Mouse (Mus musculus) liver, embryonic 13.5 days (tissue): ENCODE results near the gene Zdhhc22. TPM values are rescaled to one million over a fixed set of nuclear protein-coding genes. Genes with fewer than 3 reads are reported as not detected.

Experiments
- ATAC-seq: fragments of 200-750 bp; cut with Nextera tagmentation; 2 replicates; pipeline ENCODE4 v1.8.0; 2017; ENCODE audit warnings: low read depth, mild to moderate bottlenecking, moderate number of reproducible peaks, moderate library complexity
- DNase-seq: peaks from one replicate; pipeline ENCODE4 v3.0.0; 2022
- H3K27ac ChIP-seq: fragments of 300-500 bp; sonication (generic); 2 replicates; pipeline ENCODE4 v1.5.1; 2015; ENCODE audit warnings: moderate library complexity, mild to moderate bottlenecking, inconsistent platforms
- H3K27me3 ChIP-seq: fragments of 300-500 bp; sonication (generic); 2 replicates; pipeline ENCODE4 v1.6.1; 2015; ENCODE audit warnings: mild to moderate bottlenecking, inconsistent platforms
- H3K36me3 ChIP-seq: fragments of 300-500 bp; sonication (generic); 2 replicates; pipeline ENCODE4 v1.6.1; 2015; ENCODE audit warnings: mild to moderate bottlenecking, inconsistent platforms
- H3K4me1 ChIP-seq: fragments of 300-500 bp; sonication (generic); replicated peaks from 2 replicates; pipeline ENCODE4 v1.6.1; 2015; ENCODE audit warnings: inconsistent platforms
- H3K4me2 ChIP-seq: fragments of 300-500 bp; sonication (generic); 2 replicates; pipeline ENCODE4 v1.6.1; 2015; ENCODE audit warnings: inconsistent platforms, mild to moderate bottlenecking, moderate library complexity
- H3K4me3 ChIP-seq: fragments of 300-500 bp; sonication (generic); replicated peaks from 2 replicates; pipeline ENCODE4 v1.5.1; 2015; ENCODE audit warnings: mild to moderate bottlenecking, inconsistent platforms
- H3K9ac ChIP-seq: fragments of 300-500 bp; sonication (generic); 2 replicates; pipeline ENCODE4 v1.6.1; 2015; ENCODE audit warnings: mild to moderate bottlenecking, inconsistent platforms
- H3K9me3 ChIP-seq: fragments of 300-500 bp; sonication (generic); replicated peaks from 2 replicates; pipeline ENCODE4 v1.6.1; 2016; ENCODE audit warnings: inconsistent platforms
- WGBS: fragments of 180-500 bp; shearing (Covaris S2); methylation state at CpG from one replicate; pipeline ENCODE4 v1.1.7; 2015; ENCODE audit not compliant: insufficient replicate concordance; 5-methylcytosine and 5-hydroxymethylcytosine counted together
- polyA plus RNA-seq: library from polyadenylated mRNA; unstranded; fragments of >200 nt; fragmentation: Nextera tagmentation; extraction: Ambion mirVana; gene quantifications from 2 replicates; pipeline ENCODE4 v1.2.1, GENCODE M21; 2015

Gene Zdhhc22
- polyA plus RNA-seq, 1 experiment from 2014 or later: not detected

DNA sequence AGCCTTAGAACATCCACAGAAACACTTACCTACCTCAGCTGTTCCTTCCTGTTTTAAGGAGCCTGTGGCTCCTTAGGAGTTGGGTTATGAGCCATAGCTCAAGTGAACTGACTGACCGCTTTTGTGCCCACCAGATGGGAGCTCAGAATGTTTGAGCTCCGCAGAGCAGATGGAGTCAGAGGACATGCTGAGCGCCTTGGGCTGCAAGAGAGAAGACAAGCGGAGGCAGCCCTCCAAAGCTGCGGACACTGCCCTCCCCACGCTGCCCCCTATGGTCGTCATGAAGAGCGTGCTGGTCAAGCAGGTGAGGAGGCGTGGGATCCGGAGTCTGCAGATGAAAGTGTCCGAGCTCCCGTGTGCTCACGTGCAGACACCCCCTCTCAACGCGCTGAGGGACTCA, 30.1 kb downstream of the Zdhhc22 start:
- Histone ChIP-seq H3K4me1 (no peaks in the 10 kb centered on the region), H3K27me3 (no peaks in the 10 kb centered on the region), H3K4me2 (no peak overlapping the region), H3K4me3 (no peak overlapping the region), H3K36me3 (peaks cover 89% of the 10 kb centered on the region), H3K9me3 (no peaks in the 10 kb centered on the region), H3K27ac (no peak overlapping the region), H3K9ac (no peak overlapping the region)
- 80% methylated on average over 15 of the region's 15 CpGs for WGBS
- DNase-seq: no peak
- no peak for ATAC-seq

DNA sequence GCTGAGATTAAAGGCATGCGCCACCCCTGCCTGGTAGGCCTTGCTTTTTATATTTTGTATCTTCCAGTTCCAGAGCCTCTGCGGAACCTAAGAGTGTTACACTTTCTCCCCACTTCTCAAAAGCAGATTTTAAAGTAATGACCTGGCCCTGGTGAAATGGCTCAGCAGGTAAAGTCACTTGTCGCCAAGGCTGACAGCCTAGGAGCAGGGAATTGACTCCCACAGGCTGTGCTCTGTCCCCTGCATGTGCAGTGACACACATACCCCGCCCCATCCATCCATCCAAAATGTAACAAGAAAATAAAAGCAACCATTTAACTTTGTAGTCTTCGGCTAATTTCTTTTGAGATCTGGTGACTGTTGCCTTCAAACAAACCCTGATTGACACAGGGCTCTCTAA, 30.6 kb downstream of the Zdhhc22 start:
- no peak for ATAC-seq
- Histone ChIP-seq H3K9ac (no peak overlapping the region), H3K9me3 (no peaks in the 10 kb centered on the region), H3K4me2 (no peak overlapping the region), H3K36me3 (peaks cover 90% of the 10 kb centered on the region), H3K27me3 (no peaks in the 10 kb centered on the region), H3K4me1 (no peaks in the 10 kb centered on the region), H3K27ac (no peak overlapping the region), H3K4me3 (no peak overlapping the region)
- no peak for DNase-seq
- WGBS: 84% methylated on average over 5 of the region's 5 CpGs

DNA sequence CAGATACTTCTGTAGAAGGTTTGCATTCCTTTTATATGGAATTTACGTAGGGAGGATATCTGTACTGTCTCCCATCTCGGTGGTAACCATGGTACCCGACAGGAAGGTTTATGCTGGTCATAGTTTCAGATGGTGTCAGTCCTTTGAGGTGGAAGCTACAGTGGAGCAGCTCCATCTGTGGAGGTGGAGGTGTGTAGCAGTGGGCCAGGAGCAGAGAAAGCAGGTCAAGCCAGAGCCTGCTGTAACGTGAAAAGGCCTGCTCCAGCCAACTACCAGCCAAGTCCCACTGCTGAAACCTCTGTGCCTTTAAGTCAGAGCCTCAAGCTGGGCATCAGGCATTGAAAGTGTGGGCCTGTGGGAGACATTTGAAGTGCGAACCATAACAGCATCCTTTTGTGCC, 31.7 kb downstream of the Zdhhc22 start:
- H3K27ac ChIP-seq: no peak overlapping the region
- WGBS: 85% methylated on average over 5 of the region's 5 CpGs
- H3K9ac ChIP-seq: no peak overlapping the region
- no peaks in the 10 kb centered on the region for H3K27me3 ChIP-seq
- H3K4me1 ChIP-seq: no peaks in the 10 kb centered on the region
- peaks cover 89% of the 10 kb centered on the region for H3K36me3 ChIP-seq
- no peak overlapping the region for H3K4me2 ChIP-seq
- no peaks in the 10 kb centered on the region for H3K9me3 ChIP-seq
- ATAC-seq (no peak), DNase-seq (no peak)
- no peak overlapping the region for H3K4me3 ChIP-seq

DNA sequence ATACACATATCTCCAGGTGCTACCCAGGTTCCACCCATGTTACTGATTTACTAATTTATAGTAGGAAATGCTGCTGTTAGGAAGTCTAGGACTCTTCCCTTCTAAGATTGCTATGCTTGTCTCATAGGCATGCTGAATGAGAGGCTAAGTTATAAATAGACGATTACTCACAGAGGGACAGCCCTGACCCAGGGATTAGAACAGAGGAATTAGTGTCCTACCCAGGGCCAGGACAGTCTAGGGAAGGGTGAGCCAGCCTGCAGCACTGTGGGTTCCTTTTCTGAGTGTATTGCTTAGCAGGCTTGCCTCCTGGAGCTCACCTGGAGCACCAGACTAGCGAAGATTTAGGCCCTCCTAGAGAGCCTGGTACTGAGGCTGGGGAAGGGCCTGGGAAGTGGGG, 34.3 kb downstream of the Zdhhc22 start:
- no peak for ATAC-seq
- no peak overlapping the region for H3K4me2 ChIP-seq
- no peak overlapping the region for H3K4me3 ChIP-seq
- peaks cover 75% of the 10 kb centered on the region for H3K36me3 ChIP-seq
- H3K27ac ChIP-seq: no peak overlapping the region
- H3K9ac ChIP-seq: no peak overlapping the region
- no peak for DNase-seq
- no peaks in the 10 kb centered on the region for H3K9me3 ChIP-seq
- H3K27me3 ChIP-seq: no peaks in the 10 kb centered on the region
- 77% methylated on average over 2 of the region's 2 CpGs for WGBS
- peaks cover 3% of the 10 kb centered on the region; the same call in 1 of the 2 replicates for H3K4me1 ChIP-seq

DNA sequence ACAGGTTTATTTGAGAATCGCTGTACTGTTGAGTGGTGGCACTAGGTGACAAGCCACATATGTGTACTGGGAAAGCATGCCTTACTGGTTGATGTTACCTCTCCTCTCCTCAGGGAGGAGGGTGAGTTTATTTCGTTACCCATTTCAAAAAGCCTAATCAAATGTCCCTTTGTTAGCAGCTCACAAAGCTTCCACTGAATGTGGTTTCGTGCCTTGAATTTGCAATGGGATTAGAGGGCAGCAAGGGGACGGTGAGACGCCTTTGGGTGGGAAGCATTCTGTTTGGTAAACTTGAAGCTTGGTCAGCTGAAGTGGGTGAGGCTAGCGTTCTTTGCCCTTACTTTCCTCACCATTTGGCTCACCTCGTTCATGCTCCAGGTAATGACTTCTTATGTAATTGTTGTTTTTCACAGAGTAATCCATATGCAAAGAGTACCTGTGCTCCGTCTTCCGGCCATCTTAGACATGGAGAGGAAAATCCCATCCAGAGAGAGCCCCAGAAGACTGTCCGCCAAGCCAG, 37.8 kb downstream of the Zdhhc22 start:
- Histone ChIP-seq H3K27ac (no peak overlapping the region), H3K9me3 (no peaks in the 10 kb centered on the region), H3K27me3 (no peaks in the 10 kb centered on the region), H3K4me3 (no peak overlapping the region), H3K4me1 (peaks cover 35% of the 10 kb centered on the region), H3K4me2 (no peak overlapping the region), H3K9ac (no peak overlapping the region), H3K36me3 (peaks cover 46% of the 10 kb centered on the region)
- ATAC-seq (no peak), DNase-seq (no peak)
- WGBS: 88% methylated on average over 10 of the region's 10 CpGs

GRCm38 (mm10) chr12:86950961-86951360, 39.3 kb downstream of the Zdhhc22 start:
- Histone ChIP-seq H3K9me3 (no peaks in the 10 kb centered on the region), H3K36me3 (peaks cover 36% of the 10 kb centered on the region), H3K27ac (no peak overlapping the region), H3K4me3 (no peak overlapping the region), H3K27me3 (no peaks in the 10 kb centered on the region), H3K4me2 (no peak overlapping the region), H3K9ac (no peak overlapping the region), H3K4me1 (peaks cover 39% of the 10 kb centered on the region)
- 86% methylated on average over 3 of the region's 3 CpGs for WGBS
- no peak for ATAC-seq
- DNase-seq: no peak

DNA sequence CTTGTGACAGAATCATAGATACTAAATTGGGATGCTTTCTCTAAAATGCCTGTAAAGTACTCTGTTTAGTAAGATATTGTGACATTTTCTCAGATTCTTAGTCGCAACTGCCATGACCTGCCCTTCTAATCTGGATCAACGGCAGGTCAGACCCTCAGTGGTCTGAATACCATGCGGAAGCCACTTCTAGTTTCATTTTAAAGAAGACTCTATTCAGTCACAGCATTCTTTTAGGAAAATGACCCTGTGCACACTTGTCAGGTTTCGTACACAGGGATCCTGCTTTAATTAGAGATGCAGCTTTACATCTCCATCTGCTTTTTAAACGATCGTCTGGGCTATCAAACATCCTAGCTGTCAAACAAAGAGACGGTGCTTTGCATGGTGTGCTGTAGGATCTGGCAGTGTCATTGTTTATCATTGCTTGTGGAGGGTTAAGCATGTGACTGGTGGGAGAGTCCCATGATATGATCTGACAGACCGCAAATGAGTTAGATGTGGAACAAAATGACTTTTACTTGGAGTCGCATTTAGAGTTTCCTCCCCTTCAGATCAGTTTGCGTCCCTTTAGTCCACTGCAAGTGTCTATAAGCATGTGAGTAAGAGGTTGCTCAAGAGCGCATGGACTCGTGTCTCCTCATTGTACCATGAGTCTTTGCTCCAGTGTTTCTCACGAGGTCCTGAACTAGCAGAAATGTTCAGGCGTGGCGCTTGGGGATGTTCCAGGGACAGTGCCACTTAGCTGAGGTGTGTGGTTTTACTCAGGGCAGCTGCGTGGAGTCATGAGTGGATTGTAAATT, 39.9 kb downstream of the Zdhhc22 start:
- H3K4me3 ChIP-seq: no peak overlapping the region
- H3K27ac ChIP-seq: no peak overlapping the region
- H3K9ac ChIP-seq: no peak overlapping the region; the same call in 1 of the 2 replicates
- peaks cover 30% of the 10 kb centered on the region for H3K36me3 ChIP-seq
- H3K4me1 ChIP-seq: peaks cover 44% of the 10 kb centered on the region
- no peaks in the 10 kb centered on the region for H3K9me3 ChIP-seq
- ATAC-seq: no peak
- H3K4me2 ChIP-seq: peak overlapping the region; percentile 33; the same call in 1 of the 2 replicates
- H3K27me3 ChIP-seq: no peaks in the 10 kb centered on the region
- 59% methylated on average over 16 of the region's 16 CpGs for WGBS
- DNase-seq: no peak

- peaks cover 23% of the 10 kb centered on the region for H3K36me3 ChIP-seq
- 68% methylated on average over 9 of the region's 9 CpGs for WGBS
- no peak overlapping the region for H3K4me3 ChIP-seq
- peaks cover 47% of the 10 kb centered on the region for H3K4me1 ChIP-seq
- H3K27ac ChIP-seq: no peak overlapping the region
- ATAC-seq (no peak), DNase-seq (no peak)
- no peaks in the 10 kb centered on the region for H3K9me3 ChIP-seq
- no peaks in the 10 kb centered on the region for H3K27me3 ChIP-seq
- no peak overlapping the region; the same call in 1 of the 2 replicates for H3K9ac ChIP-seq
- peak overlapping the region; percentile 82 for H3K4me2 ChIP-seq
Measured at GRCm38 (mm10) chr12:86949501-86949900, 40.7 kb downstream of the Zdhhc22 start.

DNA sequence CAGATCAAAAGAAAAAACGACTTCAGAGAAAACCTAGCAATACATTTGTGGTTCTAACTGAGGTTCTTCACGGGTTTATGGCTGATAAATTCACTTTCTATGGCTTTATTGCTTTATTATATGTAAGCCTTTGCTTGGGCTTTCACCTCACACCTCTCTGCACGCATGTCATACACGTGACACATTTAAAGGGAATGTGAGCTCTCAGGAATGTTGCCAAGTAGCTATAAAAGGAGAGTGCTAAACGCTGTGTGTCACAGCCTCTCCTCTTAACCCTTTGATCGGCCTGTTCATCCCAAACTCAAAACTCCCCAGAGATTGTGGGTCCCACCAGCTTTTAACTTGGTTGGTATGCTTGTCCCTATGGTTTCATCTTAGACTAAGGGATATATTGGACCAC, 41.6 kb downstream of the Zdhhc22 start:
- H3K4me3 ChIP-seq: peak overlapping the region; percentile 82
- DNase-seq: no peak
- peaks cover 47% of the 10 kb centered on the region for H3K4me1 ChIP-seq

DNA sequence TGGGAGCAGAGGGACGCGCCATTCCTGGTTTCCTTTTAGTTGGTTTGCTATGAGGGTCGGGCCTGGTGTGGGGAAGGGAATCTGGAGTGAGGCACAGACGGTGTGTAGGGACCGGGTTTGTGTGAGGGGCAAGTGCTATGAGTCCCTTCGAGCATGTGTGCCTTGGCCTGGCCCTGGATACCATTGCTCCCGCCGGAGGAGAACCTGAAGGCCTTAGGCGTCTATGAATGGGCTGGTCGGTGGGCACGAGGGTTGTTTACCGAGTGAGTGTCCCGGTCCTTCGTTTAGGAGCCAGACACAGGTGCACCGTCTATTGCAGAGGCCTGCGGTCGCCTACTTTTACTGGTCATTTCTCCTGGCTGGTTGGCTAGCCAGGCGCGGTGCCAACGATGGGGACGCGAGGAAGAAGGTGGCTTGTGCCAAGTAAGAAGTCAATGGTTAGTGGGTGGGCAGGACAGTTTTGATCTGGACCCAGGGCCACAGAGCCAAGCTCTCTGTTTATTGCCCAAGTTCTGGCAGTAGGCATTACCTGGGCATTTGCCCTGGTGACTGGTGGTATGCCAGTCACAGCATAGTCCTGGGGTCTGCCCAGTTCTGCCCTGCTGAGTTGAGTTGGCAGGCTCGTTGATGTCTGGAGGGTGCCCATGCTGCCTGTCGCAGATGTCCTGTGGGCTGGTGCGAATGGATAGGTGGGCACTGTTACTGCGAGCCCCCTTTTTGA, 42.4 kb downstream of the Zdhhc22 start:
- no peaks in the 10 kb centered on the region for H3K9me3 ChIP-seq
- H3K4me1 ChIP-seq: peaks cover 47% of the 10 kb centered on the region
- H3K36me3 ChIP-seq: peaks cover 10% of the 10 kb centered on the region
- DNase-seq (no peak), ATAC-seq (peak; percentile 18; the same call in 1 of the 2 replicates)
- H3K4me2 ChIP-seq: peak overlapping the region; percentile 82
- H3K27ac ChIP-seq: peak overlapping the region; percentile 96
- peak overlapping the region; percentile 82 for H3K4me3 ChIP-seq
- 0 out of 2 replicates have a peak, but pooled peaks cover 4% of the 10 kb centered on the region for H3K27me3 ChIP-seq
- WGBS: 15% methylated on average over 26 of the region's 26 CpGs
- H3K9ac ChIP-seq: peak overlapping the region; percentile 92

More for the DNA sequence above, 41.6 kb downstream of the Zdhhc22 start:
- ATAC-seq: no peak
- H3K27ac ChIP-seq: no peak overlapping the region
- H3K27me3 ChIP-seq: no peaks in the 10 kb centered on the region
- peak overlapping the region; percentile 82 for H3K4me2 ChIP-seq
- peaks cover 17% of the 10 kb centered on the region for H3K36me3 ChIP-seq
- H3K9me3 ChIP-seq: no peaks in the 10 kb centered on the region
- H3K9ac ChIP-seq: peak overlapping the region; percentile 92
- WGBS: 65% methylated on average over 6 of the region's 6 CpGs

GRCm38 (mm10) chr12:86946862-86947574, 43.2 kb downstream of the Zdhhc22 start, which contains the start of gene Cipc:
Gene Cipc, plus strand, starts transcription at chr12:86947043.
- Histone ChIP-seq H3K27ac (peak within 1 kb of the TSS; percentile 96), H3K9me3 (no peaks in the 10 kb centered on the region), H3K4me3 (peak within 1 kb of the TSS; percentile 82), H3K36me3 (peaks cover 4% of the 10 kb centered on the region; the same call in 1 of the 2 replicates), H3K9ac (peak within 1 kb of the TSS; percentile 92), H3K27me3 (peaks cover 7% of the 10 kb centered on the region; the same call in 1 of the 2 replicates), H3K4me2 (peak within 1 kb of the TSS; percentile 82), H3K4me1 (peaks cover 47% of the 10 kb centered on the region)
- under 1% methylated on average over 64 of the region's 64 CpGs for WGBS
- DNase-seq (peak; percentile 98), ATAC-seq (peak; percentile 98)
